Mouse (Mus musculus) liver, adult 2 months (tissue): Measurements from ENCODE around the gene Gstt4.

ENCODE experiments used
- CTCF ChIP-seq: fragments of 200-500 bp; IDR thresholded peaks from 2 replicates; pipeline ENCODE4 v1.5.1; 2011; ENCODE audit warnings: low read depth, low read length, control low read depth
- POLR2A ChIP-seq: fragments of 200-500 bp; IDR thresholded peaks from 2 replicates; pipeline ENCODE4 v1.6.1; 2011; ENCODE audit warnings: low read length, control low read depth; ENCODE audit not compliant: insufficient read depth; ENCODE audit errors: extremely low read depth

- TF ChIP-seq POLR2A = no peak
- no peak for TF ChIP-seq CTCF
These were observed 32.5 kb downstream of the Gstt4 start for GRCm38 (mm10) chr10:75789841-75790240.
